Mouse (Mus musculus) kidney, adult 2 months (tissue): ENCODE measurements at regions not wholly inside any gene's neighbourhood (a gene's known extent, or its start where the extent isn't known, plus 50 kb on each side); places are given as distances from the start of the nearest gene placed in this dataset.
A peak's percentile ranks its signal among the peaks of the same experiment; 100 is the strongest.

Source experiments
- CTCF ChIP-seq: fragments of 200-500 bp; conservative IDR thresholded peaks from 2 replicates; pipeline ENCODE4 v1.5.1; 2011; ENCODE audit warnings: low read depth, mild to moderate bottlenecking, control low read depth, low read length, moderate library complexity, mixed read lengths; ENCODE audit not compliant: insufficient read depth, insufficient read length
- POLR2A ChIP-seq: fragments of 200-500 bp; IDR thresholded peaks from one replicate; pipeline ENCODE4 v1.6.1; 2011; ENCODE audit warnings: low read depth, low read length, control low read depth

DNA sequence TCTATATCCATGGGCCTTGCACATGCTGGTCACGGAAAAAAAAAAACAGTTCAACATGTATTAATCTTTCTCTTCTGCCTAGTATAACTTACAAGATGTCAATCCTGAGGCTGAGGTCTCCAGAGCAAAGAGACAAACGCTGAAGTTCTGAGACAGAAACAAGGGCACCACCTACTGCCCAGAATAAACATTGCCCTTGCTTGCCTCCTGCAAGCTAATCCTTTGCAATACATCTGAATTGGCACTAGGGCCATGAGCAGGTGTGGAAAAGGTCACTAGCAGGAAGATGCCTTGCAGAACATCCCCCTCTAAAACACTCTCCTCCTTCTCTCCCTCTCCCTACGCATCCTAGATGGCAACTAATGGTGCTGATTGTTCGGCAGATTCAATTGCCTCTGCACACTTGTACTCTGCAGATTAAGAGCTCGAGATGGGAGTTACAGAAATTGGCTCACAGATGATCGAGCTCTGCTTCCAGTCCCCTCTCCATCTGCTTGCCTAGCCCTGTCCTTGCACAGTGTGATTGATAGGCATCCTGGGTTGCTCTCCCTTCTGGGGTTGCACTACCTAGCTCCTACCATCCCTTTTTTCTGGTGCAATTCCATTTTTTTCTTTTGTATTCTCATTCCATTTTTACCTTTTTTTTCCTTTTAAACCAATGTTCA lies 622.9 kb upstream of the Gm21961 start:
- peak; percentile 65 for TF ChIP-seq CTCF
- no peak for TF ChIP-seq POLR2A
